Mouse (Mus musculus) kidney, embryonic 15.5 days (tissue): Measurements from ENCODE around the gene Txn2. TPM values are rescaled to one million over a fixed set of nuclear protein-coding genes. Genes with fewer than 3 reads are reported as not detected.

ENCODE experiments used
- ATAC-seq: fragments of 200-750 bp; cut with Nextera tagmentation; replicated peaks from 2 replicates; pipeline ENCODE4 v1.8.0; 2017; ENCODE audit warnings: moderate TSS enrichment; ENCODE audit not compliant: low FRiP score
- H3K27ac ChIP-seq: fragments of 300-500 bp; sonication (generic); 2 replicates; pipeline ENCODE4 v1.5.1; 2015; ENCODE audit warnings: mild to moderate bottlenecking, inconsistent platforms
- H3K27me3 ChIP-seq: fragments of 300-500 bp; sonication (generic); 2 replicates; pipeline ENCODE4 v1.6.1; 2015; ENCODE audit warnings: inconsistent platforms
- H3K36me3 ChIP-seq: fragments of 300-500 bp; sonication (generic); 2 replicates; pipeline ENCODE4 v1.6.1; 2015; ENCODE audit warnings: inconsistent platforms
- H3K4me1 ChIP-seq: fragments of 300-500 bp; sonication (generic); 2 replicates; pipeline ENCODE4 v1.6.1; 2015; ENCODE audit warnings: inconsistent platforms
- H3K4me2 ChIP-seq: fragments of 300-500 bp; sonication (generic); 2 replicates; pipeline ENCODE4 v1.6.1; 2015; ENCODE audit warnings: moderate library complexity, mild to moderate bottlenecking, inconsistent platforms
- H3K4me3 ChIP-seq: fragments of 300-500 bp; sonication (generic); replicated peaks from 2 replicates; pipeline ENCODE4 v1.5.1; 2015; ENCODE audit warnings: mild to moderate bottlenecking, inconsistent platforms
- H3K9ac ChIP-seq: fragments of 300-500 bp; sonication (generic); 2 replicates; pipeline ENCODE4 v1.6.1; 2015; ENCODE audit warnings: mild to moderate bottlenecking, inconsistent platforms
- H3K9me3 ChIP-seq: fragments of 300-500 bp; sonication (generic); replicated peaks from 2 replicates; pipeline ENCODE4 v1.6.1; 2016; ENCODE audit warnings: inconsistent platforms
- WGBS: fragments of 180-500 bp; shearing (Covaris S2); methylation state at CpG from one replicate; pipeline ENCODE4 v1.1.7; 2015; ENCODE audit warnings: mixed read lengths; 5-methylcytosine and 5-hydroxymethylcytosine counted together
- polyA plus RNA-seq: library from polyadenylated mRNA; unstranded; fragments of >200 nt; fragmentation: Nextera tagmentation; extraction: Ambion mirVana; gene quantifications from 2 replicates; pipeline ENCODE4 v1.2.1, GENCODE M21; 2015

The Txn2 gene
- polyA plus RNA-seq, 1 experiment from 2014 or later = 253 TPM

- no peaks in the 10 kb centered on the region for H3K27me3 ChIP-seq
- peak overlapping the region; percentile 63 for H3K4me2 ChIP-seq
- H3K27ac ChIP-seq = peak overlapping the region; percentile 77
- no peaks in the 10 kb centered on the region for H3K36me3 ChIP-seq
- no peak overlapping the region for H3K4me3 ChIP-seq
- no peaks in the 10 kb centered on the region for H3K9me3 ChIP-seq
- ATAC-seq = 0 out of 2 replicates have a peak, but pooled peaks have one; percentile 12
- peaks cover 60% of the 10 kb centered on the region for H3K4me1 ChIP-seq
- 31% methylated on average over 12 of the region's 12 CpGs for WGBS
- H3K9ac ChIP-seq = no peak overlapping the region
Measured at GRCm38 (mm10) chr15:77904363-77904892, 24.4 kb downstream of the Txn2 start.

- ATAC-seq = peak; percentile 58
- no peak overlapping the region for H3K4me3 ChIP-seq
- H3K9ac ChIP-seq = no peak overlapping the region
- H3K36me3 ChIP-seq = no peaks in the 10 kb centered on the region
- peaks cover 55% of the 10 kb centered on the region for H3K4me1 ChIP-seq
- no peak overlapping the region for H3K4me2 ChIP-seq
- peak overlapping the region; percentile 61 for H3K27ac ChIP-seq
- no peaks in the 10 kb centered on the region for H3K27me3 ChIP-seq
- 34% methylated on average over 5 of the region's 5 CpGs for WGBS
- H3K9me3 ChIP-seq = no peaks in the 10 kb centered on the region
Measured at GRCm38 (mm10) chr15:77903176-77903575, 25.6 kb downstream of the Txn2 start.

- H3K4me2 ChIP-seq = no peak overlapping the region
- no peaks in the 10 kb centered on the region for H3K27me3 ChIP-seq
- H3K4me1 ChIP-seq = peaks cover 21% of the 10 kb centered on the region
- H3K36me3 ChIP-seq = no peaks in the 10 kb centered on the region
- H3K4me3 ChIP-seq = no peak overlapping the region
- no peaks in the 10 kb centered on the region for H3K9me3 ChIP-seq
- ATAC-seq = 0 out of 2 replicates have a peak, but pooled peaks have one; percentile 36
- H3K9ac ChIP-seq = no peak overlapping the region
- no peak overlapping the region for H3K27ac ChIP-seq
- 76% methylated on average over 13 of the region's 14 CpGs for WGBS
Measured at GRCm38 (mm10) chr15:77894926-77895325, 33.9 kb downstream of the Txn2 start.

- Histone ChIP-seq H3K27me3 (no peaks in the 10 kb centered on the region), H3K4me1 (peaks cover 21% of the 10 kb centered on the region), H3K36me3 (no peaks in the 10 kb centered on the region), H3K4me3 (no peak overlapping the region), H3K9me3 (no peaks in the 10 kb centered on the region), H3K4me2 (no peak overlapping the region), H3K27ac (no peak overlapping the region), H3K9ac (no peak overlapping the region)
- 68% methylated on average over 10 of the region's 10 CpGs for WGBS
- ATAC-seq = no peak
Measured at GRCm38 (mm10) chr15:77893292-77893691, 35.5 kb downstream of the Txn2 start.

GRCm38 (mm10) chr15:77892420-77892819 is 36.4 kb downstream of the Txn2 start:
- Histone ChIP-seq H3K9me3 (no peaks in the 10 kb centered on the region), H3K27me3 (no peaks in the 10 kb centered on the region), H3K27ac (no peak overlapping the region), H3K4me1 (peaks cover 24% of the 10 kb centered on the region), H3K9ac (no peak overlapping the region), H3K4me3 (no peak overlapping the region), H3K4me2 (no peak overlapping the region), H3K36me3 (no peaks in the 10 kb centered on the region)
- no peak for ATAC-seq
- 82% methylated on average over 10 of the region's 10 CpGs for whole genome bisulfite sequencing

GRCm38 (mm10) chr15:77891766-77892165 is 37.0 kb downstream of the Txn2 start:
- H3K9ac ChIP-seq = 0 out of 2 replicates have a peak overlapping the region, but pooled peaks have one; percentile 2
- no peak for ATAC-seq
- H3K36me3 ChIP-seq = no peaks in the 10 kb centered on the region
- H3K4me3 ChIP-seq = no peak overlapping the region
- peak overlapping the region; percentile 56; the same call in 1 of the 2 replicates for H3K27ac ChIP-seq
- peaks cover 29% of the 10 kb centered on the region for H3K4me1 ChIP-seq
- WGBS = 77% methylated on average over 8 of the region's 8 CpGs
- H3K9me3 ChIP-seq = no peaks in the 10 kb centered on the region
- no peak overlapping the region for H3K4me2 ChIP-seq
- H3K27me3 ChIP-seq = no peaks in the 10 kb centered on the region

- 37% methylated on average over 4 of the region's 4 CpGs for WGBS
- Histone ChIP-seq H3K36me3 (no peaks in the 10 kb centered on the region), H3K4me1 (peaks cover 38% of the 10 kb centered on the region), H3K9me3 (no peaks in the 10 kb centered on the region), H3K27ac (no peak overlapping the region), H3K9ac (no peak overlapping the region), H3K27me3 (no peaks in the 10 kb centered on the region), H3K4me2 (no peak overlapping the region), H3K4me3 (no peak overlapping the region)
- ATAC-seq = no peak
Measured at GRCm38 (mm10) chr15:77889761-77890422, 38.9 kb downstream of the Txn2 start.

- Histone ChIP-seq H3K27ac (no peak overlapping the region), H3K9ac (no peak overlapping the region), H3K27me3 (no peaks in the 10 kb centered on the region), H3K9me3 (no peaks in the 10 kb centered on the region), H3K36me3 (no peaks in the 10 kb centered on the region), H3K4me3 (no peak overlapping the region), H3K4me1 (peaks cover 40% of the 10 kb centered on the region), H3K4me2 (no peak overlapping the region)
- 72% methylated on average over 7 of the region's 7 CpGs for WGBS
- ATAC-seq = no peak
Measured at GRCm38 (mm10) chr15:77888286-77888685, 40.5 kb downstream of the Txn2 start.

GRCm38 (mm10) chr15:77887093-77887488 is 41.7 kb downstream of the Txn2 start:
- Histone ChIP-seq H3K27ac (peak overlapping the region; percentile 83), H3K36me3 (no peaks in the 10 kb centered on the region), H3K9me3 (no peaks in the 10 kb centered on the region), H3K4me2 (no peak overlapping the region), H3K9ac (no peak overlapping the region), H3K4me3 (no peak overlapping the region), H3K4me1 (peaks cover 49% of the 10 kb centered on the region), H3K27me3 (no peaks in the 10 kb centered on the region)
- WGBS = 77% methylated on average over 1 of the region's 1 CpGs
- ATAC-seq = no peak

GRCm38 (mm10) chr15:77886369-77887092 is 42.3 kb downstream of the Txn2 start:
- Histone ChIP-seq H3K4me3 (no peak overlapping the region), H3K27ac (peak overlapping the region; percentile 85), H3K4me2 (no peak overlapping the region), H3K4me1 (peaks cover 49% of the 10 kb centered on the region), H3K27me3 (no peaks in the 10 kb centered on the region), H3K36me3 (no peaks in the 10 kb centered on the region), H3K9ac (no peak overlapping the region), H3K9me3 (no peaks in the 10 kb centered on the region)
- WGBS = 95% methylated on average over 4 of the region's 5 CpGs
- ATAC-seq = no peak

- Histone ChIP-seq H3K27ac (peak overlapping the region; percentile 85), H3K4me1 (peaks cover 50% of the 10 kb centered on the region), H3K4me2 (no peak overlapping the region), H3K27me3 (no peaks in the 10 kb centered on the region), H3K9me3 (no peaks in the 10 kb centered on the region), H3K4me3 (no peak overlapping the region), H3K36me3 (no peaks in the 10 kb centered on the region), H3K9ac (no peak overlapping the region)
- ATAC-seq = no peak
- 79% methylated on average over 4 of the region's 4 CpGs for WGBS
Measured at GRCm38 (mm10) chr15:77885945-77886344, 42.9 kb downstream of the Txn2 start.

GRCm38 (mm10) chr15:77885159-77885558 is 43.6 kb downstream of the Txn2 start:
- no peak overlapping the region for H3K4me2 ChIP-seq
- no peak for ATAC-seq
- WGBS = 83% methylated on average over 6 of the region's 6 CpGs
- H3K36me3 ChIP-seq = no peaks in the 10 kb centered on the region
- H3K4me1 ChIP-seq = peaks cover 50% of the 10 kb centered on the region
- H3K9ac ChIP-seq = no peak overlapping the region
- H3K27ac ChIP-seq = no peak overlapping the region
- no peaks in the 10 kb centered on the region for H3K9me3 ChIP-seq
- H3K4me3 ChIP-seq = no peak overlapping the region
- H3K27me3 ChIP-seq = no peaks in the 10 kb centered on the region
